Mouse (Mus musculus) testis, postnatal 10 days (tissue): ENCODE measurements around the gene Vps4a.

ENCODE experiments used
- DNase-seq: peaks from one replicate; pipeline ENCODE4 v3.0.0; 2021; ENCODE audit warnings: low spot score

Gene Vps4a

GRCm38 (mm10) chr8:107049480-107049879, 18.5 kb downstream of the Vps4a start:
- no peak for DNase-seq

- DNase-seq, result no peak
These were observed 21.0 kb downstream of the Vps4a start for GRCm38 (mm10) chr8:107052046-107052445.

GRCm38 (mm10) chr8:107056076-107056972, 25.3 kb downstream of the Vps4a start, which contains the start of the genes Cog8 and Nip7:
Gene Cog8, minus strand, starts transcription at chr8:107056689.
Gene Nip7, plus strand, starts transcription at chr8:107056877.
- peak; percentile 92 for DNase-seq

- no peak for DNase-seq
These were observed 25.9 kb downstream of the Vps4a start for GRCm38 (mm10) chr8:107056973-107057369.

- DNase-seq, result no peak
These were observed 31.6 kb downstream of the Vps4a start for GRCm38 (mm10) chr8:107062613-107063012.

- DNase-seq, result no peak
These were observed 34.8 kb downstream of the Vps4a start, which contains the start of gene Tmed6 for GRCm38 (mm10) chr8:107065511-107066496. Gene Tmed6, minus strand, starts transcription at chr8:107065644.

GRCm38 (mm10) chr8:107073706-107074105, 42.7 kb downstream of the Vps4a start:
- no peak for DNase-seq

- DNase-seq, result no peak
These were observed 43.1 kb downstream of the Vps4a start for GRCm38 (mm10) chr8:107074128-107074527.

GRCm38 (mm10) chr8:107076239-107076888, 45.3 kb downstream of the Vps4a start:
- no peak for DNase-seq

- no peak for DNase-seq
These were observed 54.3 kb downstream of the Vps4a start for GRCm38 (mm10) chr8:107085358-107085757.

- DNase-seq, result no peak
These were observed 55.0 kb downstream of the Vps4a start for GRCm38 (mm10) chr8:107086018-107086417.

- no peak for DNase-seq
These were observed 57.6 kb downstream of the Vps4a start for GRCm38 (mm10) chr8:107088526-107089063.

GRCm38 (mm10) chr8:107090531-107090930, 59.5 kb downstream of the Vps4a start:
- DNase-seq, result no peak
